Mouse (Mus musculus): ENCODE results near the gene Coa7.

Gene Coa7

DNA sequence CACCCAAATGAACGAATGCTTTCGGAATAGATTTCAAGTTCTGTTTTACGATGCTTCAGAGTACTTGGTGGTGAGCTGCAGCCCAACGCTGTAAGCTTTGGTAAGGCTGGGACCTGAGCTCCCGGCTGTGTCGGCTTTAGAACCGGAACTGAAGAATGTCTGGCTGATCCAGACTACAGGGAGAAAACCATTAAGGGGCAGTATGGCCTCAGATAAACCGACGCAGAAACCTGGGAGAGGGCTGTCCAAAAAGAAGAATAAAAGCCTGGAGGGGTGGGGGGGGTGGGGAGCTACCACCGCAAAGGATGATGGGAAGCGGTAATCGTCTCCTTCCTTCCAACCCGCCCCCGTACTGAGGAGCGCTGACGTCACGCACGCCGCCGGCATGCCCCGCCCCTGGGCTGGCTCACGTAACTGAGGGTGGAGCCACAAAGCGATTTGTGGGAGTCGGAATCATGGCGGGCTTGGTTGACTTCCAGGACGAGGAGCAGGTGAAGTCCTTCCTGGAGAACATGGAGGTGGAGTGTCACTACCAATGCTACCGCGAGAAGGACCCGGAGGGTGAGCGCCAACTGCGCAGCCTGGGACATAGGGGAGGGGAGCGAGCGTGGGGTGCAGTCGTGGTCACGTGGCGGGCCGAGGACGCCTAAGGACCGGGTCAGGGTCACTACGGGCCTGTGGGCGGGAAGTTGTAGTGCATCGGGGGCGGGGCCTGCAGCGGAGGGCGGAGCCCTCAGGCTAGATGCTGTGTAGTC is at the start of gene Coa7:
Gene Coa7 (plus strand): TSS at position 411 of the 755 bp plus-strand sequence.
- DNase-seq = peak; percentile 98

DNA sequence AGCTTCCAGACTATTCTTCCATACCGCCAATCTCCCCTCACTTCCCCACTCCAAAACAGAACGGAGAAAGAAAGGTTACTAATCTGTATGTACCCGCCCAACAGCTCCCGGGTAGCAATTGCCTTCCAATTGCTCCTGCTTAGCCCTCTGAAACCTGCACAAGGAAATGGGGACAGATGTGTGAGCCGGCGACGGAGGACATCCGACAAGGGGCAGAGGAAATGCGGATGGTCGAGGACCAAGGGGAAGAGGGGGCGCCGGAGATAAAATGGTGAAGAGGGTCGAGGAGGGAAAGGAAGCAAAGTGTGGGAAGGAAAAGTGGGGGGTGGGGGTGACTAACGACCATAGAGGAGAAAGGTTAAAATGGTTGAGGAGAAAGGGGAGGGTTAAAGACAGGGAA is 27.7 kb upstream of the Coa7 start:
- DNase-seq = no peak

- peak; percentile 84 for DNase-seq
These were observed 27.1 kb upstream of the Coa7 start, which contains the start of gene Zyg11b for GRCm38 (mm10) chr4:108300670-108301373. Gene Zyg11b, minus strand, starts transcription at chr4:108301096.

GRCm38 (mm10) chr4:108302296-108302890 is 25.5 kb upstream of the Coa7 start:
- DNase-seq = no peak

DNA sequence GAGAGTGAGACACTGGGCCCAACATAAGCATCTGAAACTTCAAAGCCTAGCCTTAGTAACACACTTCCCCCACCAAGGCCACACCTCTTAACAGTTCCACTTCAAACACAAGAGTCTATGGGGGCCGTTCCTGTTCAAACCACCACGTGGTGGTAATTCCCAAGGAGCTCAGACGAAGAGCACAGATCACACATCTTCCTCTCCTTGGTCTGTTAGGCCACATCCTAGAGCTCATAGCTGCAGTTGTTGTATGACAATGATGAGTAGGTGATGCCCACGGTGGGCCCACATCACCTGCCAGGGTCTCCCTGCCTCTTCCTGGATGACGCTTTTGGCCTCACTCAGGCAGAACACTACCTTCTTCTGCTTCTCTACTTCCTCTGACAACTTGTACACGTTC is 17.2 kb upstream of the Coa7 start:
- DNase-seq = no peak

DNA sequence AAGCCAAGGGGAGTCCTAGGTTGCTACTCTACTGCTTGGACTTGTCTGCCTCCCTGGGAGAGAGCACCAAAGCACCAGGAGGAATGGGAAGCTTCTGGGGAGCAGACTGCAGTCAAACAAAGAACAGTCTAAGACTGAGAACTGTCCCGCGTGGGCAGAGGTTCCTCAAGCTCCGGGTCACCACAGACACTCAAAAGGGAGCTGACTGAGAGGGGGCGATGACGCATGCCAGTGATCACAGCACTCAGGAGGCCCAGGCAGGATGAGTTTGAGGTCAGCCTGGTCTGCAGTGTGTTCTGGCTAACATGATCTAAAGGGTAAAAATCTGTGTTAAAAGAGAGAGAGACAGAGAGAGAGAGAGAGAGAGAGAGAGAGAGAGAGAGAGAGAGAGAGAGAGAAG is 13.9 kb upstream of the Coa7 start:
- DNase-seq = no peak

DNA sequence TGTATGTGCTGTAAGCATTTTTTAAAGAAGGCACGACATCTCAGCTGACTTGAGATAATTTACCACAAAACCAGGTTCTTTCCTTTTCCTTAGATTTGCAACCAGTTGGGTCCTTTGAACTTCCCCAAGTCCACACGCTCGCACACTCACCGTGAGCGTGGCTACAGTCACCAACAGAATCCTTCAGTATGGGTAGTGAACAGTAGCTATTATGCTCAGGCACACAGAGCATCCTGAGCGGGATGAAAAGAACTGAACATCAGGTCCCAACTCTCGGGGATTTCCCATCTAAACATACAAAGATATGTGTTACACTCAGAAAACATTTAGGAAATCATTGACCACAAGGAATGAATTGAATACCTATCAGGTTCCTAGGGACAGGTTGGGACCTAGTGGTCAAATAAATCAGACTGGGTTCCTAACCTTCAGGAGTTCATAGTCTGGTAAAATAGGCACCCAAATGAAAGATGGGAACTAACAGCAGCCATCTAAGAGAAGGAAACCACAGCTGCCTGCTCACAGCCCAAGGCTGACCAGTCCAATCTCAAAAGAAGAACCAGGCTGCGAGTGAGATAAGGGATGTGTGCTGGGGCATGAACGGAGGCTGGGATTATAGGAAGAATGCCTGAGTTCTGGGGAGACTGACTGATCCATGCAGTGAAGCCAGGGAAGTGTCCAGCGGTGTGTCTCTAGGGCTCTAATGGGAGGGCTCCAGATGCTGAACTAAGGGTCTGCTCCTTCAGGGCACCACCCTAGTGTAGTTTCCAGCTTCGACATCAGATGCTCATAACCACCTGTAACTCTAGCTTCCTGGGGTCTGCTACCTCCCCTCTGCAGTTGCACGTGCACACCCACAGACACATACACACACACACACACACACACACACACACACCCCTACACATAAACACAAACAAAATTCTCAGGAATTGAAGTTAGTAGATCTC is 10.0 kb upstream of the Coa7 start:
- no peak for DNase-seq

DNA sequence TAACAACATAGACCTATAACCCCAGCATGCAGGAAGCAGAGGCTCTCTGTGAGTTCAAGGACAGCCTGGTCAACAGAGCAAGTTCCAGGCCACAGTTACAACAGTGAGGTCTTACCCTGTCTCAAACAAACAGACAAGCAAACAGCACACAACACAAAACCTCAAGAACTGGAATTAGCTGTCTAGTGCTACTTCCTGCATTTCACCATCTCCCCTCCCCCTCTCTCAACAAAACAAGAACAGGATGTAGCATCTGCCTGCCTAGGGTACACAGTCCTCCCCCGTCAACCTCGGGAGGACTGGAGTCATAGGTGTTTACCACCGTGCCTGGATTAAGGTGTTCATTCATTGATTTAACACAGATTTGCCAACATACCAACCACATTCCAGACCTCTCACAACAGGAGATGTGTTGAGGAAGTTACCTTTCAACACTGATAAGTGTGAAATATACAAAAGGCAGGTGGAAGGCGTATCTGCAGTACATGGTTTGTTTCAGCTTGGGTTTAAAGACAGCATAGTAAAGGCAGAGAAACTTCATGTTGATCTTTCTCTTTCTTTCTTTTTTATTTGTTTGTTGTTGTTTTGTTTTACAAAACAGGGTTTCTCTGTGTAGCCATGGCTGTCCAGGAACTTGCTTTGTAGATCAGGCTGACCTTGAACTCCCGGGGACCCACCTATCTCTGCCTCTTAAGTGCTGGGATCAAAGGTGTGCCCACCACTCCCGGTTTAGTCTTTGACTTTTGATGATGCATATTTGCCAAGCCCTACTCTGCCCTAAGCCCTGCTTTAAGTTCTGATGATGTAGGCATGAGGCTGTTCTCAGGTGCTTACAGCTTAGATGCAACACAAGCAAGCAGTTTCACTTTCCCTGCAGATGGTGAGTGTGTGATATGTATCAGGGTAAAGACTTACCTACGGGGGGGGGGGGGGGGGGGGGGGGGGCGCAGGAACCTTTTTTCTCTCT is 9.0 kb upstream of the Coa7 start:
- DNase-seq = no peak

GRCm38 (mm10) chr4:108319747-108320146 is 8.2 kb upstream of the Coa7 start:
- DNase-seq = no peak

DNA sequence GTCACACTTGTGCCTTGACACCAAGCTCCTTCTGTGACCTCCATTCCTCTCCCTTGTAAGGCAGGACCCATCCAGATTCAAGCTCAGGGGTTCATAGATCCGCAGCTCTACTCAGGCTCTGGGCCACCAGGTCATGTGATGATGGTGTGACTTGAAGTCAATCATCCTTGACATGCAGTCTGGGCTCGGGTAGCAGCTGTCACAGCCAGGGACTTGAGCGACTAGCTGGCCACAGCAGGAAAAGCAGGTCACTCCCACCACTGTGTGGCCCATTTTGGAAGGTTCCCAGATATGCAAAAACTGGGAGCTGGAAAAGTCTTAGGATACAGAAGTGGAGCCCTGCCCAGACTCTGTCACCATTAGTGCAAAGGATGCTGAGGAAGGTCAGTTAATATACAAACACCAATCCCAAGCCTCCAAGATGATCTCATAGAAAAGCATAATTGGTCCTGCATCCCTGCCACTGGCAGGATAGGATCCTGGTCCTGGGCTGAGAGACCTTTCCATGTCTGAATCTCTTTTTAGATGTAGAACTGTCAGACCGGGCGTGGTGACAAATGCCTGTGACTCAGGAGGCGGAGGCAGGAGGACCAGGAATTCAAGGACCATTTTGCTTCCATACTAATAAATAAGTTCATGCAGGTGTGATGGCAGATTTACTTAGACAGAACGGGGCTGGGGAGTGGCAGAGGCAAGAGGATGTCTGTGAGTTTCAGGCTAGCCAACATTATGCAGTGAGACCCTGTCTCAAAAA is 7.1 kb upstream of the Coa7 start:
- no peak for DNase-seq

GRCm38 (mm10) chr4:108323588-108323987 is 4.4 kb upstream of the Coa7 start:
- no peak for DNase-seq

GRCm38 (mm10) chr4:108327071-108327579 is 815 bp upstream of the Coa7 start:
- peak; percentile 31 for DNase-seq

GRCm38 (mm10) chr4:108329840-108330239 is 1.9 kb downstream of the Coa7 start:
- no peak for DNase-seq

DNA sequence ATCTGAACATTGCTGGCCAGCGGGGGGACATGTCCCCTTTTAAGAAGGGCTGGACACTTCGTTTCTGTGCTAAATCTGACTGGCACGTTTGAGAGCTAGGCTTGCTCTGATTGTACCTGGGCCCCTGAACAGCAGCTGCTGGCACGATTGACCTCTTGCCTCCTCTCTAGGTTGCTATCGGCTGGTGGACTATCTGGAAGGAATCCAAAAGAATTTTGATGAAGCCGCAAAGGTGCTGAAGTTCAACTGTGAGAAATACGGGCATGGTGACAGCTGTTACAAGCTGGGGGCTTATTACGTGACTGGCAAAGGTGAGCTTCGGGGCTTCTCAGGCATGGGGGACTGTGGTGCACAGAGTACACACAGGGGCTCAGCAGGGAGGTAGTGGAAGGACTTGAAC is 4.1 kb downstream of the Coa7 start:
- DNase-seq = no peak

GRCm38 (mm10) chr4:108335413-108335812 is 7.5 kb downstream of the Coa7 start:
- DNase-seq = no peak

GRCm38 (mm10) chr4:108336765-108337164 is 8.8 kb downstream of the Coa7 start:
- no peak for DNase-seq

GRCm38 (mm10) chr4:108337817-108338216 is 9.9 kb downstream of the Coa7 start:
- DNase-seq = no peak

DNA sequence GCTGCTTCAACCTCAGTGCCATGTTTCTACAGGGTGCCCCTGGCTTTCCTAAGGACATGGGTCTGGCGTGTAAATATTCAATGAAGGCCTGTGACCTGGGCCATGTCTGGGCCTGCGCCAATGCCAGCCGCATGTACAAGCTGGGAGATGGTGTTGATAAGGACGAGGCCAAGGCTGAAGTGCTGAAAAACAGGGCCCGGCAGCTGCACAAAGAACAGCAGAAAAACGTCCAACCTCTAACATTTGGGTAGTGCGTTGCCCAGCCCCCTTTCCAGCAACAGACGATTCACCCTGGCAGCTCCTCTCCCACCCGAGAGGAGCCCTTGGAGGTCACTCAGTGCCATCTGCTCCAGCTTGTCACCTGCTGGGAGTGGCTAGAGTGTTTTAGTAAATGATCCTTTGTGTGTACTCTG is 10.4 kb downstream of the Coa7 start:
- peak; percentile 42 for DNase-seq

- no peak for DNase-seq
These were observed 10.9 kb downstream of the Coa7 start for GRCm38 (mm10) chr4:108338811-108339210.

- DNase-seq = peak; percentile 71
These were observed 11.3 kb downstream of the Coa7 start for GRCm38 (mm10) chr4:108339277-108339690.
